Mouse (Mus musculus) adrenal gland, postnatal 14 days (tissue): ENCODE results near the gene B3gat2. TPM values are rescaled to one million over a fixed set of nuclear protein-coding genes. Genes with fewer than 3 reads are reported as not detected.
A peak's percentile ranks its signal among the peaks of the same experiment; 100 is the strongest.

Experiments
- DNase-seq: peaks from one replicate; pipeline ENCODE4 v3.0.0; 2021; ENCODE audit warnings: mixed read lengths
- long read RNA-seq, 2 experiments: library from polyadenylated mRNA; stranded (forward); transcript quantifications; one replicate each; pipeline ENCODE4 v2.0.0; 2021
- total RNA-seq: library from RNA; stranded (reverse); gene quantifications from 2 replicates; pipeline ENCODE4 v1.2.3, GENCODE M21; 2021

B3gat2 gene
- not detected in 2 replicates for total RNA-seq
- long read RNA-seq, experiment 1: 0 reads
- long read RNA-seq, experiment 2: 0 reads

GRCm38 (mm10) chr1:23761502-23762135 lies at the start of gene B3gat2:
TSS of gene B3gat2 (plus strand) at chr1:23761753.
- DNase-seq: peak; percentile 7

- DNase-seq: peak; percentile 4
Observed at GRCm38 (mm10) chr1:23720326-23720725, 41.2 kb upstream of the B3gat2 start.

- DNase-seq: no peak
Observed at GRCm38 (mm10) chr1:23721036-23721435, 40.5 kb upstream of the B3gat2 start.

GRCm38 (mm10) chr1:23722469-23723372 lies 38.8 kb upstream of the B3gat2 start:
- DNase-seq: no peak

- no peak for DNase-seq
Observed at GRCm38 (mm10) chr1:23731324-23731723, 30.2 kb upstream of the B3gat2 start.

- DNase-seq: no peak
Observed at GRCm38 (mm10) chr1:23750864-23751532, 10.6 kb upstream of the B3gat2 start.

GRCm38 (mm10) chr1:23753091-23753490 lies 8.5 kb upstream of the B3gat2 start:
- no peak for DNase-seq

GRCm38 (mm10) chr1:23753591-23753990 lies 8.0 kb upstream of the B3gat2 start:
- no peak for DNase-seq

- DNase-seq: no peak
Observed at GRCm38 (mm10) chr1:23754340-23754739, 7.2 kb upstream of the B3gat2 start.

- no peak for DNase-seq
Observed at GRCm38 (mm10) chr1:23754967-23755366, 6.6 kb upstream of the B3gat2 start.

- peak; percentile 37 for DNase-seq
Observed at GRCm38 (mm10) chr1:23762136-23762687, 659 bp downstream of the B3gat2 start.

GRCm38 (mm10) chr1:23762782-23763630 lies 1.5 kb downstream of the B3gat2 start:
- DNase-seq: peak; percentile 93

GRCm38 (mm10) chr1:23763726-23764125 lies 2.2 kb downstream of the B3gat2 start:
- no peak for DNase-seq

GRCm38 (mm10) chr1:23764710-23765109 lies 3.2 kb downstream of the B3gat2 start:
- no peak for DNase-seq

GRCm38 (mm10) chr1:23773039-23773438 lies 11.5 kb downstream of the B3gat2 start:
- DNase-seq: no peak

GRCm38 (mm10) chr1:23792737-23793533 lies 31.4 kb downstream of the B3gat2 start:
- DNase-seq: peak; percentile 85

- no peak for DNase-seq
Observed at GRCm38 (mm10) chr1:23798306-23798705, 36.8 kb downstream of the B3gat2 start.

- DNase-seq: no peak
Observed at GRCm38 (mm10) chr1:23821615-23822014, 60.1 kb downstream of the B3gat2 start.

- peak; percentile 61 for DNase-seq
Observed at GRCm38 (mm10) chr1:23826887-23827758, 65.6 kb downstream of the B3gat2 start.

- no peak for DNase-seq
Observed at GRCm38 (mm10) chr1:23834246-23834645, 72.7 kb downstream of the B3gat2 start.
